Mouse (Mus musculus): ENCODE results near the gene Gm42420.

Gm42420 gene

GRCm38 (mm10) chr6:39573791-39574554, 11.6 kb upstream of the Gm42420 start, which contains the start of gene Adck2:
Gene Adck2, plus strand, starts transcription at chr6:39573873.
- DNase-seq (ENCODE audit: low spot score in 2 of 2): peak; percentile 43 to 75

DNA sequence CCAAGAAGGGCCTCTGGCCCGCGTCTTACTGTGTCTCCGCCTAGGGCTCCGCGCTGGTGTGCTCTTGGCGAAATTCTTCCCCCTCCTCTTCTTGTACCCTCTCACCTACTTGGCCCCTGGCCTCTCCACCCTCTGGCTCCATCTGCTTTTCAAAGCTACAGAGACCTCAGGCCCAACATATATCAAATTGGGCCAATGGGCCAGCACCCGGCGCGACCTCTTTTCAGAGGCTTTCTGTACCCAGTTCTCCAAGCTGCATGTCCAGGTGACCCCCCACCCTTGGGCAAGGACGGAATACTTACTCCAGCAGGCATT, 11.0 kb upstream of the Gm42420 start:
- DNase-seq (ENCODE audit: low spot score in 2 of 2): peak in 1 of 2 experiments; percentile 14

GRCm38 (mm10) chr6:39574951-39575350, 10.6 kb upstream of the Gm42420 start:
- DNase-seq (ENCODE audit: low spot score in 2 of 2): no peak

- DNase-seq (ENCODE audit: low spot score in 2 of 2): peak in 1 of 2 experiments; percentile 40
Observed at GRCm38 (mm10) chr6:39579552-39579951, 6.0 kb upstream of the Gm42420 start.

DNA sequence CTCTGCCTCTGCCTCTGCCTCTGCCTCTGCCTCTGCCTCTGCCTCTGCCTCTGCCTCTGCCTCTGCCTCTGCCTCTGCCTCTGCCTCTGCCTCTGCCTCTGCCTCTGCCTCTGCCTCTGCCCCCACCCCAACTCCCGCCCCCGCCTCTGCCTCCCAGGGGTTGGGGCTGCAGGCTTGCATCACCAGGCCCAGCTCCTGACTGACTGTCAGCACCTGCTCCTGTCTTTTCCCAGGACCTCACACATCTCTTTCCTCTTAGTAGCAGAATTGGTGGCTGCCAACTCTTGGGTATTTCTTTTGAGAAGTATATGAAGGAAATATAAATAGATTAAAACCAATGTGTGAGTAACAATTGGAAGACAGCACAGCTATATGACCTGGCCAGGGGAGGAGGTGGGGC, 5.0 kb upstream of the Gm42420 start:
- DNase-seq (ENCODE audit: low spot score in 2 of 2): no peak

DNA sequence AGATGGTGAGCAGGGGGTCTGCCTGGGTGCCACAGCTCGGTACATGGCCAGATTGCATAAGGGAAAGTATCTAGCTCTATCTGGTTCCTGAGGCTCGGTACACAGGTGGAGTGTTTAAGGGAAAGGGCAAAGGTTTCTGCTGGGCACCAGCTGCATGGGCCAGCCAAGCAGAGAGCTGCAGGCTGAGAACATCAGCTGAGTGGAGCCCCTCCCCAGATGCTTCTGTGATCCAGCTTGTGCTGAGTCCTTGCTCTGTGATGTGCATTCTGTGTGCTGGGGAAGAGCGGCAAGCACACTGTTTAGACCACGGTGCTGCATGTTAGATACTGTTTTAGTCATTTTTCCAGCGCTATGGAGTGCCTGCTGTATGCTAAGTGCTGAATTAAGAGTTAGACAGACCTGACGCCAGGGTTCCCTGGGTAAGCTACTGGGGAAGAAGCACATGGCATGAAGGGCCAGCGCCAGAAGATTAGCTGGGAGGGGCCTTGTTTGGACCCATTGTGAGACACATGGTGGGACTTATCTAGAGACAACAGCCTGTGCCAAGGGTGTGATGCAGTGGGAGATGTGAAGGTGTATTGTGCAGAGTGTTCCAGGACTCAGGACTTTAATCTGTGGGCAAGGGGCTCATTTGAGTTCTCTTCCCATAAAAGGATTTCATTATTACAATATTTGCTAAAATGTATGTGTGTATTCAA, 4.3 kb upstream of the Gm42420 start:
- DNase-seq (ENCODE audit: low spot score in 2 of 2): no peak

DNA sequence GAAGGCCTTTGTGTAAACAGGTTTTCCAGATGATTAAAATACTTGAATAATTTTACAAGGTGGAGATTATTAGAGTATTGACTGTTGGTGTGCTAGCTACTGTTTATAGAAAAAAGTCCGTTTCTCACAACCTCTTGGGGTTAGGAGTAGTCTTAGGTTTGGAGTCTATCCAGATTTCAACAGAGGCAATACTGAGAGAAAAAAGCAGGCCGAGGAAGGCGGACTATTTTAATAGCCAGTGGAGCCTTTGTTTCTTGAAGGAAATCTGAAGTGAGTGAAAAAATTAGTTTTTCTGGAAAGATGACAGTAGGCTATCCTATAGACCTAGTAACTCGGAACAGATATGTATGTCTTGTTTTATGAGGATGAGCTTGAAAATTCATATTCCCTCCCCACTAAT, 5.9 kb downstream of the Gm42420 start:
- no peak for DNase-seq (ENCODE audit: low spot score in 2 of 2)

GRCm38 (mm10) chr6:39592401-39593214, 7.1 kb downstream of the Gm42420 start, which contains the start of gene Ndufb2:
Gene Ndufb2, plus strand, starts transcription at chr6:39592574.
- DNase-seq (ENCODE audit: low spot score in 2 of 2): peak; percentile 92 to 93

DNA sequence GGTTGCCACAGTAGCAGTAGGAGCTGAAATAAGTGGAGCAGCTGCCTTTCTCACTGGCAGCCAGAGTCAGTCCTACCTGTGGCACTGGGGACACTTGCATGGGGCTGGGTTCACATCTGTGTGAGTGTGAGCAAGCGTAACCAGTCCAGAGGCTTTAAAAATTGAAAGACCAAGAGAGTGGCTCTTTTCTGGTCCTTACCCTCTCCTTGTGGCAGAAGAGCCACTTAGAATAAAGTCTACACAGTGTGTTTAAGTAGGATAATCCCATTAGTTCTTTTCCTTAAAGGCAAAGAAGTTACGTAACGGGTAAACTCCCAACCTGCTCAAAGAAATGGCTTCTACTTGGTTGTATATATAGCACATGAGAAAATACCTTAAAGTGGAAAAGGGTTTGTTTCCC, 15.3 kb downstream of the Gm42420 start:
- DNase-seq (ENCODE audit: low spot score in 2 of 2): no peak

DNA sequence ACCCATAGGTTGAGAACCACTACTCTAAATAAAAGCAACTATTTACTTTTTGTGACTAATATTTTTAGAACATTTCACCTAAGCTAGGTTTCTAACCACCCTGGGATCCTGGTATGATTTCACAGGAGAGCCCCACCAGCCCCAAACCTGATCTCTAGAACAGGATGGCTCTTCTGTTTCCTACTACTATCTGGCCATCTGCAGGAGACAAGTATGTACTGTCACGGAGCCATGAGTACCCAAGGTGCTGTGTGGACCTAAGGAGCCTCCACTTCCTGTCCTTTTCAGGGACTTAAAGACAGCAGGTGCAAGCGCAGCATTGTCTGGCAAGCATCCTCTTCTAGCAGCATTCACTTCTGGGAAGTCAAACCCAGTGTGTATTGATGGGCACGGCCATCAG, 16.3 kb downstream of the Gm42420 start:
- DNase-seq (ENCODE audit: low spot score in 2 of 2): no peak

- DNase-seq (ENCODE audit: low spot score in 2 of 2): no peak
Observed at GRCm38 (mm10) chr6:39604565-39604964, 19.0 kb downstream of the Gm42420 start.

GRCm38 (mm10) chr6:39606056-39606455, 20.5 kb downstream of the Gm42420 start:
- no peak for DNase-seq (ENCODE audit: low spot score in 2 of 2)

- DNase-seq (ENCODE audit: low spot score in 2 of 2): no peak
Observed at GRCm38 (mm10) chr6:39606862-39607261, 21.3 kb downstream of the Gm42420 start.

GRCm38 (mm10) chr6:39607365-39607764, 21.8 kb downstream of the Gm42420 start:
- DNase-seq (ENCODE audit: low spot score in 2 of 2): no peak

DNA sequence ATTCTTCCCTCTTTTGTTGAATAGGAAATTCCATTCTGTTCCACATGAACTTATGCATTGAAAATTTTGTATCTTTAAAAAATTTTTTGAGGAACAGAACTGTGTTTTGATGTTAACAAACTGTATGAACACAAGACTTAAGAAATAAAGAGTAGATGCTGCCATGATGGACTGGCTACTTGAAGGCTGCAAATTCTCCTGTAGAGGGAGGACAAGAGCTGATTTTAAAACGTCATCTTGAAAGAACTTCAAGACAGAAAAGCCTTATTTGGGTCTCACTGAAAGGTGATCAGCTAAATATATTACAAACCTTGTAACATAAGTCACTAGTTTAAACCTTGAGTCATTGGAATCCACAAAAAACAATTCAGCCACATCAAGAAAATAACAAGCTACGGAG, 24.7 kb downstream of the Gm42420 start:
- no peak for DNase-seq (ENCODE audit: low spot score in 2 of 2)

DNA sequence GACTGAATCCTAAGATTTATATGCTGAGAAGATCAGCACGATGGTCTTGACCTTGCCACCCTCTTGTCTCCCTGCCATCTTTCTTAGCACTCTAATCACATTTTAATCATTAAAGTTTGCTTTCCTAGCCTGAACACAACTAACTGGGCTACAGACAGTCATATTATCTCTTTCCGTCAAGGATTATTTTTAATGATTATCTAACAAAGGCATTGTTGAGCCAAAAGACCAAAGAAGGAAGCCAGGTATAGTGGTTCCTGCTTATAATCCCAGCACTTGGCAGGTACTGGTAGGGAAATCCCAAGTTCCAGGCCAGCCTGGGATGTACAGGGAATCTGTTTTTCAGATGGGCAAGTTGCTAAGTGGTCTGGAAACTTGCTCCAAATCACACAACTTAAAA, 25.7 kb downstream of the Gm42420 start:
- DNase-seq (ENCODE audit: low spot score in 2 of 2): no peak
